Mouse (Mus musculus): ENCODE data around the gene Lrrc8a. TPM values are rescaled to one million over a fixed set of nuclear protein-coding genes. Genes with fewer than 3 reads are reported as not detected.

Gene Lrrc8a
- total RNA-seq, 2 experiments from 2014 or later, result 53.7 to 59.5 TPM

DNA sequence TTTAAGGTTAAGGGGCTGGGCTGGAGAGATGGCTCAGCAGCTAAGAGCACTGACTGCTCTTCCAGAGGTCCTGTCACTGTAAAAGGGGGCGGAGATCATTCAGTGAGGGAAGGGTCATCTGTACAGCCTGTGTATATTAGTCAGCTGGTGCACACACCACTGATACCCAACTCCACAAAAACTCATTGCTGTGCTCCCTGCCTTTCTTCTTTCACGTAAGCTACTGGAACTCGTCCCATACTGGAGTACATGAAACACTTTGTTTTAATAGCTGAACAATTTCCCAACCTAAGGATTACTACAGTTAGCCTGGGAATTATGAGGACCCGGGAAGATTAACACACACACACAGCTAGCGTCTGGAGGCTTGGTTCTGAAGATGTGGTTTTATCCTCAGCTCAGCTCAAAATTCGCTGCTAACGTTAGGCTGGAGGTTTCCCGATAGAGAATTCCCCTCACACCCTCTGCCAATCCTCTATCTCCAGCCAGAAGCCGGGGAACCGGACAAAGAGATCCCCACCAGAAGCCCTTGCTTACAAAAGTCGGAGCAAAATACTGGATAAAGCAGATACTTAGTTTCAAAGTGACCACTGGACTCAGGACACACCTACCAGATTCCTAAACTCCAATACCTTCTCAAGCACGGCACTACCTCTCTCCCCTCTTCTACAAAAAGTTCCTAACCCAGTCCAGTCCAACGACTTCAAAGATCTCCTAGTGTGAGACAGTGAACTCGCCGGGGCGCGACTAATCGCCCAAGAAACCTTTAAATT lies 903 bp upstream of the Lrrc8a start:
- intact Hi-C loops (cut with DNase I), result loop anchor here (2.0 kb wide), 3 partner anchors 32 to 66 kb away; partner anchors contain the start of genes Endog, Kyat1 and Spout1

DNA sequence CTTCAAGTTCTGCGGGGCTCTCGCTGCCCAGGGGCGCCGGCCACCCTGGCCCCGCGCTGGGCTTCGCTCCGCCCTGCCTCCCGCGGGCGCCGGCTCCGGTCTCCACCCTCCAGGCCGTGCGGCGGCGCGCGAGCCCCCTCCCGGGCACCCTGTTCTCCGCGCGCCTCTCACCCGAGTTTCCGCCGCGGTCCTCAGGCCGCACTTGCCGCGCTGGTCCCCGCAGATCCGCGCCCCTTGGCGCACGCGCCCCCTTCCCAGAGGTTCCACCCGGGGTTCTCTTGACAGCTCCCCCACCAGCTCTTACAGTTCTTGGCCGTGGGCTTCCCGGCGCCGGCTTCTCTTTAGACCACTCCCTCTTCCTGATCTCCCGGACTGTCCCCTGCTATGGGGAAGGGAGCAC lies 366 bp downstream of the Lrrc8a start:
- intact Hi-C loops (cut with DNase I), result loop anchor here (1.0 to 2.0 kb wide), 4 partner anchors 27 to 67 kb away; partner anchors contain the start of genes Endog, Kyat1 and Spout1

More for the DNA sequence above, 903 bp upstream of the Lrrc8a start:
- DNase-seq (ENCODE audit: low spot score in 2 of 2), result no peak

DNA sequence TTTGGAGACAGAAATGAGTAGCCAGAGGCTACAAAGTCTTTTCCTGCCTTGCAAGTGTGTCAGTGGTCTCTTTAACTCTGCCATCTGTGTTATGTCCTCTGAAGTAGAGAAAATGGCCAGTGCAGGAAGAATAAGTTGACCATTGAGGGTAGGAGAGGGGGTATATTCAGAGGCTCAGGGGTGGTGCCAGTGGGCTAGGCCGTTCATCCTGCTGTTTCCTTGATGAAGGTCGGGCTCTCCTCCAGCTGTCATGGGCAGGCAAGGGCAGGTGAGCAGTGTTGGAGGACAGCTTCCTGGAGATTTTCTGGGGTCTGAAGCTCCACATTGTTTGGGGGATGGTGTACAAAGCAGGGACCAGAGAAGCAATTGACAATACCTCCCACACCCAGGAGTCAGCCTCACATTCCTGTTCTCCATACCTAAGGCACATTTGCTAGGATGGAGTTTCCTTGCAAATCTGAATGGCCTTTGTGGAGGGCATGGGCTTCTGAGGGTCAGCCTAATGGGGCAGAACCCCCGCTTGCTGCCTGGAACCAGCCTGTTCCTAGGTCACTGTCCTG lies 1.5 kb downstream of the Lrrc8a start:
- no peak for DNase-seq (ENCODE audit: low spot score in 2 of 2)
- intact Hi-C loops (cut with DNase I), result loop anchor here (1.0 kb wide), 1 partner anchor 26 kb away; no protein-coding TSS in a partner anchor

More for the DNA sequence above, 366 bp downstream of the Lrrc8a start:
- peak; percentile 63 to 66 for DNase-seq (ENCODE audit: low spot score in 2 of 2)

DNA sequence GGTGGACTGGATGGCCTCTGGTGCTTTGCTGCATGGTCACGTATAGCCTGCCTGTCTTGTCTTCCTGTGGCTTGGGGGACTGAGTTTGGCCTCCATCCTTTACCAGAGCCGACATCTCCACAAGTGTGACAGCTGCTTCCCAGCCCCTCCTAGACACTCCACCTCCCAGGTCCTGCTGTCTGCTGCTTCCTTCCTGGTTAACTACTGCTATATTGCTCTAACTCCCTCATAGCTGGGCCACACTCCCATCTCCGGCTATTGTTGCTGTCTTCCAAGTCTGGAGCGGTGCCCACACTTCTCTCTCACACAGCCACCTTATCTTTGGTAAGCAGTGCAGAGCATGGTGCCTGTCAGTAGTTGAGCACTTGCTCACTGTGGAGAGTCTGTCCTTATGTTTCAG lies 2.3 kb downstream of the Lrrc8a start:
- no peak for DNase-seq (ENCODE audit: low spot score in 2 of 2)
- intact Hi-C loops (cut with DNase I), result no loop called here

DNA sequence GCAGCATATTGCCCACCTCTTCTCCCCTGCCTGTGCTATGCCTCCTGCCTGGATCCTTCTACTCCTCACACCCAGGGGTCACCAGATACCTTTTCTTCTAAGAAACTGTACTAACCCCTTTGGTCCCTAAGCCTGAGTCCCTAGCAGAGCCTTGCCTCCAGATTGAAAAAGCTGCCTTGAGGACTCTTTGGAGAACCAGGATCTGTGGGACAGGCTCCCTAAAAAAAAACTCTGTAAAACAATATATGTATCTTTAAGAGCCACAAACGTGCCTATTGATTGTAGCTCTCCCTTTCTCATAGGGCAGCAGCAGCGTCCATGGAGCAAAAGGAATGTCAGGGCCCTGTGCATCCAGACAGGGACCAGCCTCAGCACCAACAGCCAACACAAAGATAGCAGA lies 2.8 kb downstream of the Lrrc8a start, which contains the start of gene Gm28035:
Gm28035 (plus strand) TSS at position 301 of the 400 bp plus-strand sequence.
- DNase-seq (ENCODE audit: low spot score in 2 of 2), result no peak
- intact Hi-C loops (cut with DNase I), result no loop called here

DNA sequence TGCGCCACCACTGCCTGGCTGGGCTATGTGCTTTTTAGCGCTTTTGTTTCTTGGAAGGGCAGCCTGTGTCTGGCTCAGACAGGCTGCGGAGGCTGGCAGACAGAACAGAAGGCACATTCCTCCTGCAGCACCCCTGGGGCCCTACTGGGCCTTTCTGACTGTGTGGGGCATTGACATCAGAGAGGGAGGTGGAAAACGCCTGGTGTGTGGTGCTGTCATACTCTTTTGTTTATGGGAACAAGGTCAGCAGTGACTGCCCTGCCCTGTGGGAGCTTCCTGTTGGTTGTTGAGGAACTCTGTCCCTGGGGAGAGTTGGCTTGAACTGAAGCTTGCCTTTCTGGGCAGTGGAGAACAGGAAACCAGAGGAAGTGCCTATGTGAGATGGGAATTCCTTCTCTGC lies 5.0 kb downstream of the Lrrc8a start:
- intact Hi-C loops (cut with DNase I), result no loop called here

DNA sequence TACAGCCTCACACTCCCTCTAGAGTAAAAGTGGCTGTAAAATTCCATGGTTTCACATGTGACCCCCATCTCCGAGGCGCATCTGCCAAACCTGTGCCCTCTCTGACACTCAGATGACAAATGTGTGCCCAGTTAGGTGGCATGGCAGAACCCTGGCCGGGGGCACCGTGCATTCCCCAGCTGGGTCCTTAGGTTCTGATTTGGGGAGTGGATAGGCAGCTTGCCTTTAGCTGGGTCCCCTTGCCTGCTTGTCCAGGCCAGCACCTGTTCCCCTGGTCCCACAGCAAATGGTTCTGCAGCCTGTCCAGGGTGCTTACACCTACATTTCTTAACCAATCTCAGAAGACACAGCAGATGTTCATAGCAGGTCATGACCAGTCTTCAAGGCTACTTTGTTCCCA lies 5.9 kb downstream of the Lrrc8a start:
- intact Hi-C loops (cut with DNase I), result no loop called here
- no peak for DNase-seq (ENCODE audit: low spot score in 2 of 2)

More for the DNA sequence above, 5.0 kb downstream of the Lrrc8a start:
- DNase-seq (ENCODE audit: low spot score in 2 of 2), result no peak

DNA sequence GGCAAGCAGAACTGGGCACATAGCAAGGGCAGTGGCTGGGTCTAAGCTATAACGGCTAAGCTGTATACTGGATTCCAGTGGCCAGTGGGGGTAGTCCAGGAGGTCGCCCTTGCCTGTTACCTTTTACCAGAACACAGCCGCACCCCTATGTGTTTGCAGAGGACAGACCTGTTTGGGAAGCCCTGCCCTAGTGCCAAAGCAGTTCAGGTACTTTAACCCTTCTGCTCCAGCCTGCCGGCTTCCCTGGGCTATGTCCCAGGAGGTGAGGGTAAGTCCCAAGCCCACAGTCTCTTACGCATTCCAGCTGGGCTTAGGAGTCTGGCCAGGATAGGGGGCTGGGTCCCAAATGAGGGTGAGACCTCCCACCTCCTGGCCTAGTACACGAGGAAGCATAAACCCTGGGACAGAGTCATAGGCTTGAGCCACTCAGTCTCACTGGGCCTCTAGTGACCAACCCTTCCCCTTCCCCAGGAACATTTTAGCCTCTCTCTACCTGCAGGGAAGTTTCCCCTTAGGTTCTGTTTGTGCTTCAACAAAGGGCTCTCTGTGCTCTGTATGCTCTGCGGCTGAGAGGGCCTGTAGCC lies 7.2 kb downstream of the Lrrc8a start:
- DNase-seq (ENCODE audit: low spot score in 2 of 2), result no peak
- intact Hi-C loops (cut with DNase I), result no loop called here

DNA sequence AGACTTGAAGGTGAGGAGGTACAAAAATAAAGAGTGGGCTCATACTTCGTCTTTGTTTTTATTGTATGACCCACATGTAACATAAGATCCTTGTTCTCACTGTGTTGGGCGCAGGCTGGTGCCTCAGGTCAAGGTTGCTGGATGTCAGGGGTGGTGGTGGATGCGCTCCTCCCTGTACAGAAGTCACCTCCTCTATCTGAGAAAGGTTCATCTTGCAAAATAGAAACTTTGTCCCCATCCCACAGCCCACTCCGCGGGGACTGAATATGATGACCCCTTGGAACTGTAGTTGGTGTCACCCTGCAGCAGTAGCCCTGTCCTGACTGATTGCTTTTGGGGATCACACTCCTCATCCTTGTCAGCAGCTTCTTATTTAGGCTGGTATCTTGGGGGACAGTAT lies 9.5 kb downstream of the Lrrc8a start:
- intact Hi-C loops (cut with DNase I), result no loop called here
- no peak for DNase-seq (ENCODE audit: low spot score in 2 of 2)

DNA sequence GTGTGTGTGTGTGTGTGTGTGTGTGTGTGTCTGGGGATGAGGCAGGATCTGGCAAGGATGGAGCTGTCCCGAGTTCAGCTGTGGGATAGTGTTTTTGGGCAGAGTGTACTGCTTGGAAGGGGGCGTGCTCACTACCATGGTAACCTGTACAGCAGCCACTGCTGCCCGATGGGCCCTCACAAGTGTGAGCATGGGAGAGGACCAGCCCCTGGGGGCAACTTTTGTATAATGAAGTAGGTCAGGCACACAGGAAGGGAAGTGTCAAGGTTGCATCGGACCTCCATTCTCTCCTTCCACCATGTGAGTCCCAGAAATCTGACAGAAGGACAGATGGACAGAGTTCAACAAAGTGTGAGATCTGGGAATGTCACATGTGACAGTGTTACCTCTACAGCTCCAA lies 10.2 kb downstream of the Lrrc8a start:
- no peak for DNase-seq (ENCODE audit: low spot score in 2 of 2)
- intact Hi-C loops (cut with DNase I), result no loop called here

DNA sequence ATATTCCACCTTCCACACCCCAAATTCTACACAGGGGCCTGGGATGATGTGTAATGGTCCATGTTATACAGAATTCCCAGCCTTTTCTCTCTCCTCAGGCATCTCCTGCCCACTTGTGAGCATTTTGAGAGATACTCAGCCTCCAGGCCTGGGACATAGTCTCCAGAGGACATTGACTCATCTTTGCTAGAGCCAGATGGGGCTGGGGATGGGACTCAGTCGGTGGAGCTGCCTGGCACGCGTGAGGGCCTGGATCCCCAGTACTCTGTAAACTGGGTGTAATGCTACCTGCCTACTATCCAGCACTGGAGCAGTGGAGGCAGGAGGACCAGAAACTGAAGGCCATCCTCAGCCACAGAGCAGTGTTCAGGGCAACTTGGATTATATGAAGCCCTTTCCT lies 11.7 kb downstream of the Lrrc8a start:
- intact Hi-C loops (cut with DNase I), result no loop called here
- DNase-seq (ENCODE audit: low spot score in 2 of 2), result no peak

DNA sequence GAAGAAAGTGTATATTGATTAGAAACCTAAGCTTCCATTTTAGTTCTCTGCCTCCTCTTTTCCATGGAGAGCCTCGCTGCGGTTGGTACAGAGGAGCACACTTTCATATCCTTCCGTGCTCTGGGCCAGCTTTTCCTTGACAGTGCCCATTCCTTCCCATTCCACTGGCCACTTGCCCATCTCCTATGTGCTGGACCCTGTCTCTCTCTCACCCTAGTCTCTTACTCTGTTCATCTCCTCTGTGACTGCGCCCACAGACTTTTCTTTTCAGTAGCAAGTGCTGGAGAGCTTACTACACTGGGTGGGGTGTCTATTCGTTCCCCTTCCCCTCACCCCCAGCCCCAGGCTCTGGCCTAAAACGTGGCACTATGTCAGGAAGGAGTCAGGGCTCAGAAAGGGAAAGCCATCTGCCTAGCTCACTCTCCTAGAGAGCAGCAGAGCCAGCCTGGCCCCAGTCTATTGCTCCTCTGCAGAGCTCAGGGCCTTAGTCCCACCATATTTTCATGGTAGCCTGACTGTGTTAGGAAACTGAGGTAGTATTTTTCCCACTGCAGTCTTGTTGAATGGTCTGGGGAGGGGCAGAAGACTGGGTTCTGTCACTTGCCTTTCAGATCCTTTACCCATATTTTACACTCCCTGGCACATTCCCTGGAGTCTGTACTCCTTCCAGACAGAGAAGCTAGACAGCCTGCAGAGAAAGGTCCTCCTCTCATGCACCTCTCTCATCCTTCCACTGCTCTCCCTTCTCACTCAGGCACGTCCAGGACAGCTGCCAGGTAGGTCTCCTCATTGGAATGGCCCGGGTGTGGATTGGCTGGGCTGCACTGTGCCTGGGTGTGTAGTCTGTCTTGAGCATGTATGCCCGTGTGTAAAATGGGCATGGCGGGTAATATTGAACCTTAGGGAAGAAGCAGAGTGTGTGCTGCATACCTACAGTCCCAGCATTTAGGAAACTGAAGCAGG lies 12.9 kb downstream of the Lrrc8a start:
- no peak for DNase-seq (ENCODE audit: low spot score in 2 of 2)
- intact Hi-C loops (cut with DNase I), result no loop called here

DNA sequence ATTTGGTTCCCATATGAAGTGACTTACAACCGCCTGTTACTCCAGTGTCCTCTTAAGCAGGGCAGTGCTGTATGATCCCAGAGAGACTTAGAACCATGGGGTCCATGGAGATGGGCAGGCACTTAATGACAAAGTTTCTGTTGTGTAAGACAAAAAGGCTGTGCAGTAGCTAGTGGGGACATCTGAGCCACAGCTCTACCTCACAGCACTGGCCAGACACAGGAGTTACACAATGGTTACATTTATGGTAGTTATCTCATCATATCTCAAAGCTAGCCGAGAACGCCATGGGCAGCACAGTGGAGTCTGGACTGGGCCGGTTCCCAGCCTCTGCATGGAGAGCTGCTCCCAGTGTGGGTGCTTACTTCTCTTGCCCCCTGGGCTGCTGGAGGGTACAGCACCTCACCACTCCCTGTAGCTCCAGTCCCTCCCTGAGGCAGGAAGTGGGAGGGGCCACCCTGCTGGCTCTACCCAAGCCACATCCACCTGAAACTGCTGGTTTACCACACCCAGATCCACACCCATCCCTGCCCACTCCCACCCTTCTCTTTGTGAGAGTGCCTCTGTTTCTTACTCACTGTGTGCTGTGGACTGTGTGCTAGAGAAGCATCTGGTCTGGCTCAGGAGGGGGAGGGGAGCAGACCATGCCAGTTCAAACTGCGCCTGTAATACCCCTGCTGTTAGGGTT lies 14.0 kb downstream of the Lrrc8a start:
- intact Hi-C loops (cut with DNase I), result no loop called here
- no peak for DNase-seq (ENCODE audit: low spot score in 2 of 2)

DNA sequence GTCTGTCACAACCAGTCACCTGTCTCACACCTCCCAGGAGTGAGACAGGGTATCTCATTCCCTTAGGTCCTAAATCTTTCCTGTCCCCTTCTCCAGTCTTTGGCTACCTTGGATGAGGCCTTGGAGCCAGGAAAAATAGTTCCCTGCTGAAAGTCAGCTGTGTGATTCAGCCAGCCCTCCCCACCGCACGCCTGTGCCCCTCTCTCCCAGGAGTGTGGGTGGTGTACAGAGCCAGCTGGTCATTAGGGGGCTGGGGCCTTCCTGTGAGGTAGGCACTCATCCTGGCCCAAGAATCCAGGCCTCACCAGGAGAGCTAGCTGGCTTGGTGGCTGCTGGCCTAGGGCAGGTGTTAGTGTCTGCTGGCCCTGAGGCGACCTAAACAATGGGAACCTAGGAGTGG lies 15.0 kb downstream of the Lrrc8a start:
- intact Hi-C loops (cut with DNase I), result no loop called here
- DNase-seq (ENCODE audit: low spot score in 2 of 2), result no peak

DNA sequence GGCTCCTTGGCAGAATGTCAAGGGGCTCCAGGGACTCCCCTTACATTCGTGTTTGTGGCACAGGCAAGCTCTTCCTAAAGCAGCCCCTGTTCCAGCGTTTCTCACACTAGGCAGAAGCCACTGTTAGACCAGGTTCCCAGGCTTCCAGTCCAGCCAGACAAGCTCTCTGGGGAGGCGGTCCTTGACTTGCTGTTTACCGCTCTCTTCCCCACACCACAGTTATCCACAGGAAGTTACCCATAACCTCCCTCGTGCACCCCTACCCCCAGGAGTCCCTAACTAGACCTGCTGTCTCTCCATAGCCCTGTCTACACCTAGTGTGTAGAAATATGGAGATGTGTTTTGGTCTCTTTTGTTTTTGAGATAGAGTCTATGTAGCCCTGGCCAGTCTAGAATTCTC lies 16.3 kb downstream of the Lrrc8a start:
- DNase-seq (ENCODE audit: low spot score in 2 of 2), result no peak
- intact Hi-C loops (cut with DNase I), result no loop called here

DNA sequence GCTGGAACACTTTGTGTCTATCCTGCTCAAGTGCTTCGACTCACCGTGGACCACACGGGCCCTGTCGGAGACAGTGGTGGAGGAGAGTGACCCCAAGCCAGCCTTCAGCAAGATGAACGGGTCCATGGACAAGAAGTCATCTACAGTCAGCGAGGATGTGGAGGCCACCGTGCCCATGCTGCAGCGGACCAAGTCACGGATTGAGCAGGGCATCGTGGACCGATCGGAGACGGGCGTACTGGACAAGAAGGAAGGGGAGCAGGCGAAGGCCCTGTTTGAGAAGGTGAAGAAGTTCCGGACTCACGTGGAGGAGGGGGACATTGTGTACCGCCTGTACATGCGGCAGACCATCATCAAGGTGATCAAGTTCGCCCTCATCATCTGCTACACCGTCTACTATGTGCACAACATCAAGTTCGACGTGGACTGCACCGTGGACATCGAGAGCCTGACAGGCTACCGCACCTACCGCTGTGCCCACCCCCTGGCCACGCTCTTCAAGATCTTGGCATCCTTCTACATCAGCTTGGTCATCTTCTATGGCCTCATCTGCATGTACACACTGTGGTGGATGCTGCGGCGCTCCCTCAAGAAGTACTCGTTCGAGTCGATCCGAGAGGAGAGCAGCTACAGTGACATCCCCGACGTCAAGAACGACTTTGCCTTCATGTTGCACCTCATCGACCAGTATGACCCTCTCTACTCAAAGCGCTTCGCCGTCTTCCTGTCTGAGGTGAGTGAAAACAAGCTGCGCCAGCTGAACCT lies 18.3 kb downstream of the Lrrc8a start:
- DNase-seq (ENCODE audit: low spot score in 2 of 2), result no peak
- intact Hi-C loops (cut with DNase I), result no loop called here

DNA sequence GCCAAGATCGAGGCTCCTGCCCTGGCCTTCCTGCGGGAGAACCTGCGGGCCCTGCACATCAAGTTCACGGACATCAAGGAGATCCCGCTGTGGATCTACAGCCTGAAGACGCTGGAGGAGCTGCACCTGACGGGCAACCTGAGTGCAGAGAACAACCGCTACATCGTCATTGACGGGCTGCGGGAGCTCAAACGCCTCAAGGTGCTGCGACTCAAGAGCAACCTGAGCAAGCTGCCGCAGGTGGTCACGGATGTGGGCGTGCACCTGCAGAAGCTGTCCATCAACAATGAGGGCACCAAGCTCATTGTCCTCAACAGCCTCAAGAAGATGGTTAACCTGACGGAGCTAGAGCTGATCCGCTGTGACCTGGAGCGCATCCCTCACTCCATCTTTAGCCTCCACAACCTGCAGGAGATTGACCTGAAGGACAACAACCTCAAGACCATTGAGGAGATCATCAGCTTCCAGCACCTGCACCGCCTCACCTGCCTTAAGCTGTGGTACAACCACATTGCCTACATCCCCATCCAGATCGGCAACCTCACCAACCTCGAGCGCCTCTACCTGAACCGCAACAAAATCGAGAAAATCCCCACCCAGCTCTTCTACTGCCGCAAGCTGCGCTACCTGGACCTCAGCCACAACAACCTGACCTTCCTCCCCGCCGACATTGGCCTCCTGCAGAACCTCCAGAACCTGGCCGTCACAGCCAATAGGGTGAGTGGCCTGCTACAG lies 19.3 kb downstream of the Lrrc8a start:
- no peak for DNase-seq (ENCODE audit: low spot score in 2 of 2)
- intact Hi-C loops (cut with DNase I), result no loop called here
